Comparison of ENCODE assay signal across 11 mouse cellular contexts in genomic region chr7:29956257-29956656, GRCm38 (mm10). TPM values are rescaled to one million over a fixed set of nuclear protein-coding genes. Genes with fewer than 3 reads are reported as not detected.
DNase-seq lines count a peak whose midpoint lies in the region; ATAC-seq and TF ChIP-seq lines count a peak whose summit lies in the region.
"Had no signal": no experiment of that assay in that cellular context is flagged by ENCODE, and none has a peak within 500 bp of the region (broad histone marks: within the 10 kb centered on the region; RNA-seq: fewer than 3 reads in every experiment).

No protein-coding gene starts in this region.

- 0 out of 2 replicates have a peak, but pooled peaks cover under 1% of the 10 kb centered on the region for H3K36me3 ChIP-seq in midbrain, embryonic 11.5 days (ENCODE audit: control insufficient read depth, insufficient read depth, low read length)
- H3K36me3 ChIP-seq in midbrain, embryonic 16.5 days (ENCODE audit: control insufficient read depth, insufficient read depth, low read length) = no peaks in the 10 kb centered on the region
- H3K36me3 ChIP-seq in stomach, postnatal 0 days (ENCODE audit: control insufficient read depth, insufficient read depth, low read length) = no peaks in the 10 kb centered on the region
- H3K36me3 ChIP-seq in forebrain, embryonic 16.5 days (ENCODE audit: control insufficient read depth, insufficient read depth) = no peaks in the 10 kb centered on the region
- no peaks in the 10 kb centered on the region for H3K36me3 ChIP-seq in hindbrain, embryonic 16.5 days (ENCODE audit: control insufficient read depth, insufficient read depth, low read length)

- no peaks in the 10 kb centered on the region for H3K9me3 ChIP-seq in midbrain, embryonic 11.5 days (ENCODE audit: control insufficient read depth, low read length)
- H3K9me3 ChIP-seq in midbrain, embryonic 16.5 days (replicated peaks; ENCODE audit: control insufficient read depth, low read length, poor library complexity, severe bottlenecking) = no peaks in the 10 kb centered on the region
- H3K9me3 ChIP-seq in stomach, postnatal 0 days (ENCODE audit: control insufficient read depth, low read length) = no peaks in the 10 kb centered on the region
- H3K9me3 ChIP-seq in forebrain, embryonic 16.5 days (ENCODE audit: control insufficient read depth, low read length) = no peaks in the 10 kb centered on the region
- H3K9me3 ChIP-seq in hindbrain, embryonic 16.5 days (ENCODE audit: control insufficient read depth, low read length) = no peaks in the 10 kb centered on the region
- H3K9me3 ChIP-seq: forebrain, embryonic 12.5 days had no signal

- peak overlapping the region; percentile 46 for H3K27ac ChIP-seq in gastrocnemius, adult 2 months
- no peak overlapping the region for H3K27ac ChIP-seq in midbrain, embryonic 11.5 days (ENCODE audit: low read depth, low read length)
- no peak overlapping the region for H3K27ac ChIP-seq in midbrain, embryonic 16.5 days (ENCODE audit: low read length)
- H3K27ac ChIP-seq in stomach, postnatal 0 days (replicated peaks) = no peak overlapping the region
- no peak overlapping the region for H3K27ac ChIP-seq in forebrain, embryonic 16.5 days (ENCODE audit: low read length)
- no peak overlapping the region for H3K27ac ChIP-seq in hindbrain, embryonic 16.5 days (ENCODE audit: low read depth, low read length)
- H3K27ac ChIP-seq: forebrain, embryonic 12.5 days had no signal

- H3K9ac ChIP-seq in midbrain, embryonic 11.5 days (ENCODE audit: low read length) = no peak overlapping the region
- H3K9ac ChIP-seq in midbrain, embryonic 16.5 days (ENCODE audit: low read depth, low read length) = no peak overlapping the region
- H3K9ac ChIP-seq in stomach, postnatal 0 days (ENCODE audit: low read length) = no peak overlapping the region
- H3K9ac ChIP-seq in forebrain, embryonic 16.5 days (replicated peaks; ENCODE audit: low read depth, low read length) = no peak overlapping the region
- H3K9ac ChIP-seq in hindbrain, embryonic 16.5 days (ENCODE audit: low read depth, low read length) = no peak overlapping the region
- H3K9ac ChIP-seq: forebrain, embryonic 12.5 days had no signal

- ATAC-seq in midbrain, embryonic 11.5 days (ENCODE audit: low FRiP score) = no peak
- ATAC-seq in midbrain, embryonic 16.5 days = no peak
- no peak for ATAC-seq in stomach, postnatal 0 days (ENCODE audit: low FRiP score, low TSS enrichment)
- ATAC-seq in forebrain, embryonic 16.5 days = no peak
- ATAC-seq in hindbrain, embryonic 16.5 days = no peak
- ATAC-seq: inflammation-experienced regulatory T-cells, adult 6 months; Patski had no signal

- no peaks in the 10 kb centered on the region for H3K4me1 ChIP-seq in midbrain, embryonic 11.5 days (ENCODE audit: control insufficient read depth, insufficient read depth, low read length)
- H3K4me1 ChIP-seq in midbrain, embryonic 16.5 days (ENCODE audit: control insufficient read depth, insufficient read depth, low read length) = peaks cover 9% of the 10 kb centered on the region
- no peaks in the 10 kb centered on the region for H3K4me1 ChIP-seq in stomach, postnatal 0 days (replicated peaks; ENCODE audit: control insufficient read depth, insufficient read depth)
- peaks cover 7% of the 10 kb centered on the region; the same call in 1 of the 2 replicates for H3K4me1 ChIP-seq in forebrain, embryonic 16.5 days (replicated peaks; ENCODE audit: control insufficient read depth, insufficient read depth, low read length)
- H3K4me1 ChIP-seq in hindbrain, embryonic 16.5 days (ENCODE audit: control insufficient read depth, insufficient read depth, low read depth, low read length) = no peaks in the 10 kb centered on the region

- TF ChIP-seq EP300 in stomach, postnatal 0 days (optimal IDR thresholded peaks at IDR 0.05) = no peak

- peak overlapping the region; percentile 54 for H3K4me3 ChIP-seq in gastrocnemius, adult 2 months
- H3K4me3 ChIP-seq in midbrain, embryonic 11.5 days (ENCODE audit: low read depth, low read length) = no peak overlapping the region
- H3K4me3 ChIP-seq in midbrain, embryonic 16.5 days (ENCODE audit: low read depth, low read length) = no peak overlapping the region
- H3K4me3 ChIP-seq in stomach, postnatal 0 days (ENCODE audit: low read depth, low read length) = no peak overlapping the region
- no peak overlapping the region for H3K4me3 ChIP-seq in forebrain, embryonic 16.5 days (replicated peaks; ENCODE audit: low read length)
- H3K4me3 ChIP-seq in hindbrain, embryonic 16.5 days (ENCODE audit: low read length) = no peak overlapping the region
- H3K4me3 ChIP-seq: forebrain, embryonic 12.5 days had no signal

- no peak overlapping the region for H3K4me2 ChIP-seq in midbrain, embryonic 11.5 days
- H3K4me2 ChIP-seq in midbrain, embryonic 16.5 days (ENCODE audit: low read length) = no peak overlapping the region
- peak overlapping the region; percentile 23; the same call in 1 of the 2 replicates for H3K4me2 ChIP-seq in stomach, postnatal 0 days (replicated peaks; ENCODE audit: low read depth)
- H3K4me2 ChIP-seq in forebrain, embryonic 16.5 days (ENCODE audit: low read length) = no peak overlapping the region
- H3K4me2 ChIP-seq in hindbrain, embryonic 16.5 days (ENCODE audit: low read length) = no peak overlapping the region
- H3K4me2 ChIP-seq: forebrain, embryonic 12.5 days had no signal

- intact Hi-C loops in gastrocnemius, adult 2 months (cut with DNase I) = no loop called here

- TF ChIP-seq CTCF in gastrocnemius, adult 2 months (IDR thresholded peaks at IDR 0.05) = no peak
- no peak for TF ChIP-seq CTCF in stomach, postnatal 0 days (IDR thresholded peaks at IDR 0.05; ENCODE audit: low read depth)

- no peak for DNase-seq in gastrocnemius, adult 2 months
- no peak for DNase-seq in gastrocnemius, postnatal 10 days
- DNase-seq in midbrain, embryonic 11.5 days (ENCODE audit: low spot score, missing footprints) = peak; percentile 69
- peak; percentile 39 to 47 for DNase-seq in lung, adult 18-20 months
- DNase-seq in stomach, postnatal 0 days (ENCODE audit: low spot score) = peak; percentile 20

- no peaks in the 10 kb centered on the region for H3K27me3 ChIP-seq in midbrain, embryonic 11.5 days (ENCODE audit: control insufficient read depth, insufficient read depth, low read length)
- no peaks in the 10 kb centered on the region for H3K27me3 ChIP-seq in midbrain, embryonic 16.5 days (ENCODE audit: control insufficient read depth, insufficient read depth, low read depth, low read length)
- H3K27me3 ChIP-seq in stomach, postnatal 0 days (ENCODE audit: control insufficient read depth, insufficient read depth, low read length) = no peaks in the 10 kb centered on the region
- no peaks in the 10 kb centered on the region for H3K27me3 ChIP-seq in forebrain, embryonic 16.5 days (replicated peaks; ENCODE audit: control insufficient read depth, insufficient read depth, low read length)
- no peaks in the 10 kb centered on the region for H3K27me3 ChIP-seq in hindbrain, embryonic 16.5 days (replicated peaks; ENCODE audit: control insufficient read depth, insufficient read depth, low read length)
- H3K27me3 ChIP-seq: forebrain, embryonic 12.5 days; Patski had no signal

- 68% methylated on average over 9 of the region's 10 CpGs for WGBS in midbrain, embryonic 11.5 days
- WGBS in midbrain, embryonic 16.5 days = 62% methylated on average over 9 of the region's 10 CpGs
- WGBS in stomach, postnatal 0 days = 51% methylated on average over 9 of the region's 10 CpGs
- 66% methylated on average over 9 of the region's 10 CpGs for WGBS in forebrain, embryonic 16.5 days
- WGBS in hindbrain, embryonic 16.5 days = 75% methylated on average over 9 of the region's 10 CpGs

RNA-seq across cellular contexts. Expression of gene Zfp74, which starts 2.4 kb away (rescaled TPM):
- total RNA-seq in gastrocnemius, adult 2 months (2021) = 1 to 10 TPM; 5.7 to 6.6 TPM
- total RNA-seq in gastrocnemius, postnatal 10 days (2021) = 1 to 10 TPM; 5.9 to 9.2 TPM
- polyA plus RNA-seq in midbrain, embryonic 11.5 days (2014; fragmentation: Nextera tagmentation; extraction: Ambion mirVana) = 10.6 and 12.6 TPM in 2 replicates
- 24.4 and 26.7 TPM in 2 replicates for polyA plus RNA-seq in midbrain, embryonic 16.5 days (2015; fragmentation: Nextera tagmentation; extraction: Ambion mirVana)
- 2.8 and 3.1 TPM in 2 replicates for polyA plus RNA-seq in stomach, postnatal 0 days (2015; fragmentation: Nextera tagmentation; extraction: Ambion mirVana)
- 22.3 and 24.3 TPM in 2 replicates for polyA plus RNA-seq in forebrain, embryonic 16.5 days (2015; fragmentation: Nextera tagmentation; extraction: Ambion mirVana)
- polyA plus RNA-seq in hindbrain, embryonic 16.5 days (2015; fragmentation: Nextera tagmentation; extraction: Ambion mirVana) = 20.7 and 23.3 TPM in 2 replicates

RNA-seq across cellular contexts. Expression of gene Zfp568, which starts 27.5 kb away (rescaled TPM):
- total RNA-seq in gastrocnemius, adult 2 months (2021) = 10 to 100 TPM; 12.8 to 16.1 TPM
- total RNA-seq in gastrocnemius, postnatal 10 days (2021) = 10 to 100 TPM; 63.5 to 67.4 TPM
- polyA plus RNA-seq in midbrain, embryonic 11.5 days (2014; fragmentation: Nextera tagmentation; extraction: Ambion mirVana) = 11.7 and 13.0 TPM in 2 replicates
- 3.4 and 4.3 TPM in 2 replicates for polyA plus RNA-seq in midbrain, embryonic 16.5 days (2015; fragmentation: Nextera tagmentation; extraction: Ambion mirVana)
- 3.7 and 5.3 TPM in 2 replicates for polyA plus RNA-seq in stomach, postnatal 0 days (2015; fragmentation: Nextera tagmentation; extraction: Ambion mirVana)
- polyA plus RNA-seq in forebrain, embryonic 16.5 days (2015; fragmentation: Nextera tagmentation; extraction: Ambion mirVana) = 3.0 and 4.2 TPM in 2 replicates
- 3.5 and 4.0 TPM in 2 replicates for polyA plus RNA-seq in hindbrain, embryonic 16.5 days (2015; fragmentation: Nextera tagmentation; extraction: Ambion mirVana)

RNA-seq across cellular contexts. Expression of gene Zfp383, which starts 48.2 kb away (rescaled TPM):
- 1 to 10 TPM; 5.5 to 8.0 TPM for total RNA-seq in gastrocnemius, adult 2 months (2021)
- total RNA-seq in gastrocnemius, postnatal 10 days (2021) = 10 to 100 TPM in 1 of 2 experiments, 1 to 10 TPM in 1; 9.5 to 12.6 TPM
- polyA plus RNA-seq in midbrain, embryonic 11.5 days (2014; fragmentation: Nextera tagmentation; extraction: Ambion mirVana) = 8.6 and 10.8 TPM in 2 replicates
- polyA plus RNA-seq in midbrain, embryonic 16.5 days (2015; fragmentation: Nextera tagmentation; extraction: Ambion mirVana) = 7.4 and 7.7 TPM in 2 replicates
- 2.2 and 2.3 TPM in 2 replicates for polyA plus RNA-seq in stomach, postnatal 0 days (2015; fragmentation: Nextera tagmentation; extraction: Ambion mirVana)
- polyA plus RNA-seq in forebrain, embryonic 16.5 days (2015; fragmentation: Nextera tagmentation; extraction: Ambion mirVana) = 7.5 and 7.8 TPM in 2 replicates
- 5.1 and 5.4 TPM in 2 replicates for polyA plus RNA-seq in hindbrain, embryonic 16.5 days (2015; fragmentation: Nextera tagmentation; extraction: Ambion mirVana)

RNA-seq across cellular contexts. Expression of gene Zfp27, which starts 49.9 kb away (rescaled TPM):
- total RNA-seq in gastrocnemius, adult 2 months (2021) = 1 to 10 TPM; 8.6 to 8.8 TPM
- total RNA-seq in gastrocnemius, postnatal 10 days (2021) = 10 to 100 TPM in 1 of 2 experiments, 1 to 10 TPM in 1; 8.5 to 10.5 TPM
- 14.7 and 15.3 TPM in 2 replicates for polyA plus RNA-seq in midbrain, embryonic 11.5 days (2014; fragmentation: Nextera tagmentation; extraction: Ambion mirVana)
- polyA plus RNA-seq in midbrain, embryonic 16.5 days (2015; fragmentation: Nextera tagmentation; extraction: Ambion mirVana) = 14.0 and 14.7 TPM in 2 replicates
- 2.9 and 3.4 TPM in 2 replicates for polyA plus RNA-seq in stomach, postnatal 0 days (2015; fragmentation: Nextera tagmentation; extraction: Ambion mirVana)
- polyA plus RNA-seq in forebrain, embryonic 16.5 days (2015; fragmentation: Nextera tagmentation; extraction: Ambion mirVana) = 18.0 and 20.5 TPM in 2 replicates
- polyA plus RNA-seq in hindbrain, embryonic 16.5 days (2015; fragmentation: Nextera tagmentation; extraction: Ambion mirVana) = 12.9 and 14.2 TPM in 2 replicates

Comparison
In these comparisons a context has a peak if more than half of its experiments do, and no peak if none do; other contexts are left out.
1. DNase-seq: peak in midbrain, embryonic 11.5 days (single experiment), lung, adult 18-20 months (2 of 2) and stomach, postnatal 0 days (single experiment); none in gastrocnemius, adult 2 months (single experiment) and gastrocnemius, postnatal 10 days (single experiment).